Mouse (Mus musculus) heart, postnatal 0 days (tissue): Measurements from ENCODE around the gene Traf3ip2. TPM values are rescaled to one million over a fixed set of nuclear protein-coding genes. Genes with fewer than 3 reads are reported as not detected.

ENCODE experiments used
- ATAC-seq: fragments of 200-750 bp; cut with Nextera tagmentation; 2 replicates; pipeline ENCODE4 v1.8.0; 2017; ENCODE audit warnings: low read depth, moderate number of reproducible peaks, moderate library complexity; ENCODE audit not compliant: insufficient read depth
- DNase-seq: peaks from one replicate; pipeline ENCODE4 v3.0.0-alpha.2; 2016; ENCODE audit warnings: low spot score
- H3K27ac ChIP-seq: fragments of 300-500 bp; sonication (generic); 2 replicates; pipeline ENCODE4 v1.5.1; 2014; ENCODE audit warnings: low read depth, mild to moderate bottlenecking
- H3K27me3 ChIP-seq: fragments of 300-500 bp; sonication (generic); 2 replicates; pipeline ENCODE4 v1.6.1; 2014; ENCODE audit warnings: low read length, mixed read lengths; ENCODE audit not compliant: control insufficient read depth, insufficient read depth
- H3K36me3 ChIP-seq: fragments of 300-500 bp; sonication (generic); replicated peaks from 2 replicates; pipeline ENCODE4 v1.6.1; 2014; ENCODE audit warnings: low read length, mixed read lengths; ENCODE audit not compliant: control insufficient read depth, insufficient read depth
- H3K4me1 ChIP-seq: fragments of 300-500 bp; sonication (generic); 2 replicates; pipeline ENCODE4 v1.6.1; 2014; ENCODE audit warnings: antibody characterized with exemption; ENCODE audit not compliant: control insufficient read depth, insufficient read depth
- H3K4me2 ChIP-seq: fragments of 300-500 bp; sonication (generic); 2 replicates; pipeline ENCODE4 v1.6.1; 2014; ENCODE audit warnings: low read depth, mild to moderate bottlenecking, low read length, moderate library complexity
- H3K4me3 ChIP-seq: fragments of 300-500 bp; sonication (generic); 2 replicates; pipeline ENCODE4 v1.5.1; 2014; ENCODE audit warnings: low read depth, low read length
- H3K9ac ChIP-seq: fragments of 300-500 bp; sonication (generic); replicated peaks from 2 replicates; pipeline ENCODE4 v1.6.1; 2014; ENCODE audit warnings: low read depth, low read length, mixed read lengths
- H3K9me3 ChIP-seq: fragments of 300-500 bp; sonication (generic); replicated peaks from 2 replicates; pipeline ENCODE4 v1.6.1; 2016; ENCODE audit warnings: low read length; ENCODE audit not compliant: control insufficient read depth
- CTCF ChIP-seq: IDR thresholded peaks from 2 replicates; pipeline ENCODE4 v1.5.1; 2016; ENCODE audit warnings: antibody characterized with exemption, control low read depth, low read depth
- EP300 ChIP-seq: IDR thresholded peaks from 2 replicates; pipeline ENCODE4 v1.6.1; 2016; ENCODE audit warnings: antibody characterized with exemption, low read depth
- WGBS: fragments of 180-500 bp; shearing (Covaris S2); extraction: QIAGEN DNeasy Blood & Tissue Kit; methylation state at CpG from one replicate; pipeline ENCODE4 v1.1.7; 2014; 5-methylcytosine and 5-hydroxymethylcytosine counted together
- polyA plus RNA-seq: library from polyadenylated mRNA; unstranded; fragments of >200 nt; fragmentation: Nextera tagmentation; extraction: Ambion mirVana; gene quantifications from 2 replicates; pipeline ENCODE4 v1.2.1, GENCODE M21; 2015
- total RNA-seq: library from RNA; depleted of rRNA; stranded (reverse); fragments of >200 nt; gene quantifications from 2 replicates; pipeline ENCODE4 v1.2.3, GENCODE M21; 2014; ENCODE audit warnings: low replicate concordance

Gene Traf3ip2
- total and polyA plus RNA-seq, 2 experiments from 2014 or later: 6.4 to 9.9 TPM

- H3K4me2 ChIP-seq: no peak overlapping the region
- TF ChIP-seq CTCF: no peak
- TF ChIP-seq EP300: no peak
- no peaks in the 10 kb centered on the region for H3K27me3 ChIP-seq
- no peak for ATAC-seq
- H3K4me1 ChIP-seq: no peaks in the 10 kb centered on the region
- H3K36me3 ChIP-seq: peaks cover 47% of the 10 kb centered on the region
- H3K4me3 ChIP-seq: no peak overlapping the region
- WGBS: 32% methylated on average over 1 of the region's 1 CpGs
- no peak overlapping the region for H3K9ac ChIP-seq
- no peak overlapping the region for H3K27ac ChIP-seq
- H3K9me3 ChIP-seq: no peaks in the 10 kb centered on the region
- no peak for DNase-seq
Observed at GRCm38 (mm10) chr10:39647118-39647517, 34.4 kb downstream of the Traf3ip2 start.

DNA sequence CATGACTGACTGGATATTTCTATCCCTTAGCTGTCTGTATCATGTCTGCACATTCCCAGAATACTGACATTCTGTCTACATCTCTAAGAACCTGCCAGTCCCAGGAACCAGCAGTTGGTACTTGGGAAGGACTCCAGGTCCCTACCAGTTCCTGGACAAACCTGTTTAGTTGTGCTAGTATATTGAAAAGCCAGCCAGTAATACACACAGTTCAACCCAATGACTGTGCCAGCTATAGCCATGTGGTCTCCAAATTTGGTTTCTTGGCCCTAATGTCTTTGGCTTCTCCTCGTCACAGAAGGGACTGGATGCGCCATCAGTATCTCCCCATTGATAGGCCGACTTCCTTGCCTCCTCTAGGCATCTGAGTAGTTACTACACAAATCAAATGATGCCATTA is 35.5 kb downstream of the Traf3ip2 start:
- 93% methylated on average over 3 of the region's 3 CpGs for WGBS
- no peaks in the 10 kb centered on the region for H3K4me1 ChIP-seq
- H3K27me3 ChIP-seq: no peaks in the 10 kb centered on the region
- no peak overlapping the region for H3K27ac ChIP-seq
- H3K4me3 ChIP-seq: no peak overlapping the region
- H3K4me2 ChIP-seq: no peak overlapping the region
- no peak overlapping the region for H3K9ac ChIP-seq
- ATAC-seq (no peak), DNase-seq (no peak)
- TF ChIP-seq EP300 (no peak), CTCF (no peak)
- H3K36me3 ChIP-seq: peaks cover 46% of the 10 kb centered on the region
- H3K9me3 ChIP-seq: no peaks in the 10 kb centered on the region

GRCm38 (mm10) chr10:39649550-39649949 is 36.8 kb downstream of the Traf3ip2 start:
- ATAC-seq (no peak), DNase-seq (no peak)
- no peak overlapping the region for H3K4me3 ChIP-seq
- H3K4me2 ChIP-seq: no peak overlapping the region
- H3K27ac ChIP-seq: no peak overlapping the region
- TF ChIP-seq CTCF (no peak), EP300 (no peak)
- no peaks in the 10 kb centered on the region for H3K27me3 ChIP-seq
- no peaks in the 10 kb centered on the region for H3K9me3 ChIP-seq
- no peaks in the 10 kb centered on the region for H3K4me1 ChIP-seq
- no peak overlapping the region for H3K9ac ChIP-seq
- peaks cover 45% of the 10 kb centered on the region for H3K36me3 ChIP-seq
- 99% methylated on average over 3 of the region's 3 CpGs for WGBS

GRCm38 (mm10) chr10:39650316-39650715 is 37.6 kb downstream of the Traf3ip2 start:
- Histone ChIP-seq H3K9ac (no peak overlapping the region), H3K9me3 (no peaks in the 10 kb centered on the region), H3K36me3 (peaks cover 47% of the 10 kb centered on the region), H3K4me3 (no peak overlapping the region), H3K4me2 (no peak overlapping the region), H3K27me3 (no peaks in the 10 kb centered on the region), H3K4me1 (no peaks in the 10 kb centered on the region), H3K27ac (no peak overlapping the region)
- TF ChIP-seq EP300 (no peak), CTCF (no peak)
- ATAC-seq (no peak), DNase-seq (no peak)
- WGBS: 91% methylated on average over 3 of the region's 3 CpGs

GRCm38 (mm10) chr10:39654001-39654416 is 41.3 kb downstream of the Traf3ip2 start:
- Histone ChIP-seq H3K27ac (no peak overlapping the region), H3K4me1 (peaks cover 13% of the 10 kb centered on the region), H3K27me3 (no peaks in the 10 kb centered on the region), H3K4me2 (no peak overlapping the region), H3K9ac (no peak overlapping the region), H3K9me3 (no peaks in the 10 kb centered on the region), H3K4me3 (no peak overlapping the region), H3K36me3 (peaks cover 31% of the 10 kb centered on the region)
- no peak for ATAC-seq
- 57% methylated on average over 8 of the region's 8 CpGs for WGBS
- DNase-seq: no peak
- TF ChIP-seq EP300: no peak
- no peak for TF ChIP-seq CTCF

- no peaks in the 10 kb centered on the region for H3K9me3 ChIP-seq
- no peak for DNase-seq
- WGBS: 19% methylated on average over 5 of the region's 5 CpGs
- no peak overlapping the region for H3K4me3 ChIP-seq
- no peak overlapping the region for H3K9ac ChIP-seq
- peak overlapping the region; percentile 93 for H3K27ac ChIP-seq
- H3K4me1 ChIP-seq: peaks cover 32% of the 10 kb centered on the region
- H3K36me3 ChIP-seq: peaks cover 8% of the 10 kb centered on the region; the same call in 1 of the 2 replicates
- TF ChIP-seq EP300 (no peak), CTCF (no peak)
- H3K27me3 ChIP-seq: no peaks in the 10 kb centered on the region
- no peak for ATAC-seq
- H3K4me2 ChIP-seq: no peak overlapping the region
Observed at GRCm38 (mm10) chr10:39658901-39659410, 46.2 kb downstream of the Traf3ip2 start.
